Mouse (Mus musculus) 3T3-L1 (cell line): ENCODE measurements around the gene Kctd12.
A peak's percentile ranks its signal among the peaks of the same experiment; 100 is the strongest.

ENCODE experiments used
- DNase-seq: peaks from one replicate; pipeline ENCODE4 v3.0.0-alpha.2; 2015; ENCODE audit warnings: low read depth, low spot score

The Kctd12 gene

GRCm38 (mm10) chr14:102982627-102983540 lies at the start of gene Kctd12:
Gene Kctd12, minus strand, starts transcription at chr14:102982637.
- DNase-seq: no peak

GRCm38 (mm10) chr14:103029203-103029602 lies 46.8 kb upstream of the Kctd12 start:
- DNase-seq: no peak

- no peak for DNase-seq
These were observed 37.6 kb upstream of the Kctd12 start for GRCm38 (mm10) chr14:103020046-103020445.

- DNase-seq: no peak
These were observed 34.6 kb upstream of the Kctd12 start for GRCm38 (mm10) chr14:103017009-103017408.

- peak; percentile 78 for DNase-seq
These were observed 30.2 kb upstream of the Kctd12 start for GRCm38 (mm10) chr14:103012563-103013150.

- DNase-seq: peak; percentile 52
These were observed 29.3 kb upstream of the Kctd12 start for GRCm38 (mm10) chr14:103011782-103012181.

GRCm38 (mm10) chr14:103007737-103008136 lies 25.3 kb upstream of the Kctd12 start:
- DNase-seq: no peak

- peak; percentile 83 for DNase-seq
These were observed 12.5 kb upstream of the Kctd12 start for GRCm38 (mm10) chr14:102994662-102995561.

GRCm38 (mm10) chr14:102990765-102991164 lies 8.3 kb upstream of the Kctd12 start:
- DNase-seq: no peak

- peak; percentile 2 for DNase-seq
These were observed 7.4 kb upstream of the Kctd12 start for GRCm38 (mm10) chr14:102989866-102990265.

- DNase-seq: no peak
These were observed 6.8 kb upstream of the Kctd12 start for GRCm38 (mm10) chr14:102989254-102989653.

GRCm38 (mm10) chr14:102987626-102988025 lies 5.2 kb upstream of the Kctd12 start:
- DNase-seq: no peak

- no peak for DNase-seq
These were observed 1.2 kb upstream of the Kctd12 start for GRCm38 (mm10) chr14:102983686-102984085.

GRCm38 (mm10) chr14:102982016-102982626 lies 316 bp downstream of the Kctd12 start:
- no peak for DNase-seq

GRCm38 (mm10) chr14:102981441-102982015 lies 909 bp downstream of the Kctd12 start:
- no peak for DNase-seq

GRCm38 (mm10) chr14:102980986-102981385 lies 1.5 kb downstream of the Kctd12 start:
- no peak for DNase-seq

GRCm38 (mm10) chr14:102980481-102980880 lies 2.0 kb downstream of the Kctd12 start:
- no peak for DNase-seq

- no peak for DNase-seq
These were observed 2.6 kb downstream of the Kctd12 start for GRCm38 (mm10) chr14:102979831-102980230.

- DNase-seq: no peak
These were observed 6.6 kb downstream of the Kctd12 start for GRCm38 (mm10) chr14:102975865-102976264.

- DNase-seq: no peak
These were observed 13.6 kb downstream of the Kctd12 start for GRCm38 (mm10) chr14:102968824-102969223.

GRCm38 (mm10) chr14:102966241-102966640 lies 16.2 kb downstream of the Kctd12 start:
- DNase-seq: no peak
